In the genomic region with DNA sequence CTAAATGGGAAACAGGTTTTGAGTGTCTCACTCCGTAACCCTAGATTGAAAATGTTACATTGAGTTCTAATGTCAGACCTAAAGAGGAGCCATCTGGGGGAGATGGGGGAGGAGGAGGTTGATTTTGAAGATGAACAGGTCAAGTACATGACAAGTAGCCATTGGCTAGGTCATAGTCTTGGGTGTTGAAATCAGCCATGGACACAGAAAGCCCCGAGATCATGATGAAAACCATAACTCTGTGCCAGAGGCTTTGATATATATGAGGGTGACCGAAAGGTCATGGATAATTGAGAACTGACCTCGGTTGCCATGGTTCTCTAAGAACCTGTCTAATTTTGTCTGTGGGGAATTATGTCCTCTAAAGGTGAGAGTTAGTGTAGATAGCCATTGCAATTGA, we compare ENCODE assay signal across 30 mouse cellular contexts.
A peak's percentile ranks its signal among the peaks of the same experiment; 100 is the strongest.
DNase-seq lines count a peak whose midpoint lies in the region; ATAC-seq and TF ChIP-seq lines count a peak whose summit lies in the region.
"Had no signal": no experiment of that assay in that cellular context is flagged by ENCODE, and none has a peak within 500 bp of the region (broad histone marks: within the 10 kb centered on the region; RNA-seq: fewer than 3 reads in every experiment).

No protein-coding gene starts in this region.

- no peak overlapping the region for H3K27ac ChIP-seq in embryonic facial prominence, embryonic 11.5 days (replicated peaks; ENCODE audit: low read depth, low read length)
- peak overlapping the region; percentile 40; the same call in 1 of the 2 replicates for H3K27ac ChIP-seq in limb, embryonic 10.5 days
- no peak overlapping the region for H3K27ac ChIP-seq in liver, embryonic 11.5 days (ENCODE audit: low read depth, low read length)
- no peak overlapping the region for H3K27ac ChIP-seq in stomach, postnatal 0 days (replicated peaks)
- H3K27ac ChIP-seq: embryonic facial prominence, embryonic 13.5 days; forebrain, embryonic 12.5 days; forebrain, embryonic 15.5 days; gastrocnemius, adult 2 months; heart, adult 2 months; heart, embryonic 10.5 days; hindbrain, embryonic 10.5 days; hindbrain, embryonic 13.5 days had no signal

- no peaks in the 10 kb centered on the region for H3K27me3 ChIP-seq in embryonic facial prominence, embryonic 11.5 days (ENCODE audit: control insufficient read depth, insufficient read depth, low read length)
- no peaks in the 10 kb centered on the region for H3K27me3 ChIP-seq in limb, embryonic 10.5 days (ENCODE audit: low read depth, poor library complexity, severe bottlenecking)
- no peaks in the 10 kb centered on the region for H3K27me3 ChIP-seq in liver, embryonic 11.5 days (replicated peaks; ENCODE audit: control insufficient read depth, insufficient read depth, low read length)
- no peaks in the 10 kb centered on the region for H3K27me3 ChIP-seq in stomach, postnatal 0 days (ENCODE audit: control insufficient read depth, insufficient read depth, low read length)
- H3K27me3 ChIP-seq: CH12.LX; embryonic facial prominence, embryonic 13.5 days; forebrain, embryonic 12.5 days; forebrain, embryonic 15.5 days; hindbrain, embryonic 13.5 days; Patski had no signal

- no peak for TF ChIP-seq EP300 in stomach, postnatal 0 days (optimal IDR thresholded peaks at IDR 0.05)

- no peak overlapping the region for H3K4me2 ChIP-seq in embryonic facial prominence, embryonic 11.5 days (ENCODE audit: low read depth, low read length)
- no peak overlapping the region for H3K4me2 ChIP-seq in liver, embryonic 11.5 days
- no peak overlapping the region for H3K4me2 ChIP-seq in stomach, postnatal 0 days (replicated peaks; ENCODE audit: low read depth)
- H3K4me2 ChIP-seq: embryonic facial prominence, embryonic 13.5 days; forebrain, embryonic 12.5 days; forebrain, embryonic 15.5 days; hindbrain, embryonic 13.5 days had no signal

- no peaks in the 10 kb centered on the region for H3K9me3 ChIP-seq in embryonic facial prominence, embryonic 11.5 days (replicated peaks; ENCODE audit: control insufficient read depth, low read length)
- no peaks in the 10 kb centered on the region for H3K9me3 ChIP-seq in limb, embryonic 10.5 days (replicated peaks)
- H3K9me3 ChIP-seq in liver, embryonic 11.5 days (ENCODE audit: control insufficient read depth, low read length) = no peaks in the 10 kb centered on the region
- no peaks in the 10 kb centered on the region for H3K9me3 ChIP-seq in stomach, postnatal 0 days (ENCODE audit: control insufficient read depth, low read length)
- H3K9me3 ChIP-seq: embryonic facial prominence, embryonic 13.5 days; forebrain, embryonic 12.5 days; forebrain, embryonic 15.5 days; heart, embryonic 10.5 days; hindbrain, embryonic 10.5 days; hindbrain, embryonic 13.5 days had no signal

- H3K9ac ChIP-seq in embryonic facial prominence, embryonic 11.5 days (replicated peaks; ENCODE audit: low read length) = no peak overlapping the region
- no peak overlapping the region for H3K9ac ChIP-seq in liver, embryonic 11.5 days (ENCODE audit: low read depth, low read length)
- no peak overlapping the region for H3K9ac ChIP-seq in stomach, postnatal 0 days (ENCODE audit: low read length)
- H3K9ac ChIP-seq: embryonic facial prominence, embryonic 13.5 days; forebrain, embryonic 12.5 days; forebrain, embryonic 15.5 days; hindbrain, embryonic 13.5 days had no signal

- TF ChIP-seq CTCF in stomach, postnatal 0 days (IDR thresholded peaks at IDR 0.05; ENCODE audit: low read depth) = no peak

- peak; percentile 44 for DNase-seq in embryo, embryonic 10 days (ENCODE audit: low spot score)
- peak; percentile 50 for DNase-seq in embryo, embryonic 11 days
- DNase-seq in embryonic facial prominence, embryonic 11.5 days (ENCODE audit: low spot score) = peak; percentile 29
- peak; percentile 40 for DNase-seq in limb, embryonic 10.5 days (ENCODE audit: low spot score)
- no peak for DNase-seq in liver, embryonic 11.5 days (ENCODE audit: low spot score)
- DNase-seq in gastrocnemius, postnatal 4 days (ENCODE audit: low spot score in 2 of 2) = no peak
- DNase-seq in thymus, postnatal 36 days = no peak
- DNase-seq in stomach, postnatal 0 days (ENCODE audit: low spot score) = no peak
- DNase-seq: adrenal gland, postnatal 25 days; B cell, adult 2 months; cerebellum, adult 11-12 months; cerebellum, adult 8-10 months; cerebellum, postnatal 10 days; cerebellum, postnatal 36 days; gastrocnemius, adult 2 months; gastrocnemius, postnatal 14 days; heart, adult 2 months; kidney, adult 2 months had no signal

- WGBS in embryonic facial prominence, embryonic 11.5 days = 42% methylated on average over 4 of the region's 4 CpGs
- WGBS in limb, embryonic 10.5 days = 23% methylated on average over 4 of the region's 4 CpGs
- 67% methylated on average over 4 of the region's 4 CpGs for WGBS in liver, embryonic 11.5 days
- WGBS in stomach, postnatal 0 days = 70% methylated on average over 4 of the region's 4 CpGs

- no peaks in the 10 kb centered on the region for H3K36me3 ChIP-seq in embryonic facial prominence, embryonic 11.5 days (replicated peaks; ENCODE audit: control insufficient read depth, insufficient read depth, low read depth, low read length)
- no peaks in the 10 kb centered on the region for H3K36me3 ChIP-seq in limb, embryonic 10.5 days
- no peaks in the 10 kb centered on the region for H3K36me3 ChIP-seq in liver, embryonic 11.5 days (ENCODE audit: control insufficient read depth, insufficient read depth, low read length)
- H3K36me3 ChIP-seq in stomach, postnatal 0 days (ENCODE audit: control insufficient read depth, insufficient read depth, low read length) = no peaks in the 10 kb centered on the region
- H3K36me3 ChIP-seq: embryonic facial prominence, embryonic 13.5 days; forebrain, embryonic 12.5 days; forebrain, embryonic 15.5 days; G1E; heart, embryonic 10.5 days; hindbrain, embryonic 10.5 days; hindbrain, embryonic 13.5 days had no signal

- no peak for ATAC-seq in embryonic facial prominence, embryonic 11.5 days (replicated peaks; ENCODE audit: insufficient number of reproducible peaks, low FRiP score, low TSS enrichment, low read depth)
- ATAC-seq in liver, embryonic 11.5 days (replicated peaks; ENCODE audit: low FRiP score) = no peak
- no peak for ATAC-seq in stomach, postnatal 0 days (ENCODE audit: low FRiP score, low TSS enrichment)
- ATAC-seq: forebrain, embryonic 15.5 days; hindbrain, embryonic 16.5 days; intestine, postnatal 0 days had no signal

- no peak overlapping the region for H3K4me3 ChIP-seq in embryonic facial prominence, embryonic 11.5 days (ENCODE audit: low read depth, low read length)
- no peak overlapping the region for H3K4me3 ChIP-seq in limb, embryonic 10.5 days
- H3K4me3 ChIP-seq in liver, embryonic 11.5 days (ENCODE audit: low read depth, low read length) = no peak overlapping the region
- no peak overlapping the region for H3K4me3 ChIP-seq in stomach, postnatal 0 days (ENCODE audit: low read depth, low read length)
- H3K4me3 ChIP-seq: embryonic facial prominence, embryonic 13.5 days; erythroblast, embryonic 14.5 days; forebrain, embryonic 12.5 days; forebrain, embryonic 15.5 days; gastrocnemius, adult 2 months; heart, adult 2 months; heart, embryonic 10.5 days; hindbrain, embryonic 10.5 days; hindbrain, embryonic 13.5 days had no signal

- no peaks in the 10 kb centered on the region for H3K4me1 ChIP-seq in embryonic facial prominence, embryonic 11.5 days (ENCODE audit: control insufficient read depth, insufficient read depth, low read length)
- peaks cover 25% of the 10 kb centered on the region for H3K4me1 ChIP-seq in limb, embryonic 10.5 days
- no peaks in the 10 kb centered on the region for H3K4me1 ChIP-seq in liver, embryonic 11.5 days (replicated peaks; ENCODE audit: control insufficient read depth, insufficient read depth, low read length)
- no peaks in the 10 kb centered on the region for H3K4me1 ChIP-seq in stomach, postnatal 0 days (replicated peaks; ENCODE audit: control insufficient read depth, insufficient read depth)
- H3K4me1 ChIP-seq: embryonic facial prominence, embryonic 13.5 days; forebrain, embryonic 12.5 days; forebrain, embryonic 15.5 days; heart, embryonic 10.5 days; hindbrain, embryonic 10.5 days; hindbrain, embryonic 13.5 days had no signal

Comparison
In these comparisons a context has a peak if more than half of its experiments do, and no peak if none do; other contexts are left out.
1. DNase-seq: peak in embryo, embryonic 10 days (single experiment), embryo, embryonic 11 days (single experiment), embryonic facial prominence, embryonic 11.5 days (single experiment) and limb, embryonic 10.5 days (single experiment); none in liver, embryonic 11.5 days (single experiment), gastrocnemius, postnatal 4 days (0 of 2), thymus, postnatal 36 days (0 of 2) and stomach, postnatal 0 days (single experiment).